Mouse (Mus musculus) layer of hippocampus, postnatal 36 days (tissue): ENCODE data around the gene Arhgap9. TPM values are rescaled to one million over a fixed set of nuclear protein-coding genes. Genes with fewer than 3 reads are reported as not detected.

Experiments used
- DNase-seq, 2 experiments: peaks; one replicate each; pipeline ENCODE4 v3.0.0; 2022
- total RNA-seq, 2 experiments: library from RNA; stranded (reverse); gene quantifications; 2 replicates each; pipeline ENCODE4 v1.2.3; 2021

The Arhgap9 gene
- total RNA-seq, 2 experiments from 2014 or later: 0.86 to 1.0 TPM

DNA sequence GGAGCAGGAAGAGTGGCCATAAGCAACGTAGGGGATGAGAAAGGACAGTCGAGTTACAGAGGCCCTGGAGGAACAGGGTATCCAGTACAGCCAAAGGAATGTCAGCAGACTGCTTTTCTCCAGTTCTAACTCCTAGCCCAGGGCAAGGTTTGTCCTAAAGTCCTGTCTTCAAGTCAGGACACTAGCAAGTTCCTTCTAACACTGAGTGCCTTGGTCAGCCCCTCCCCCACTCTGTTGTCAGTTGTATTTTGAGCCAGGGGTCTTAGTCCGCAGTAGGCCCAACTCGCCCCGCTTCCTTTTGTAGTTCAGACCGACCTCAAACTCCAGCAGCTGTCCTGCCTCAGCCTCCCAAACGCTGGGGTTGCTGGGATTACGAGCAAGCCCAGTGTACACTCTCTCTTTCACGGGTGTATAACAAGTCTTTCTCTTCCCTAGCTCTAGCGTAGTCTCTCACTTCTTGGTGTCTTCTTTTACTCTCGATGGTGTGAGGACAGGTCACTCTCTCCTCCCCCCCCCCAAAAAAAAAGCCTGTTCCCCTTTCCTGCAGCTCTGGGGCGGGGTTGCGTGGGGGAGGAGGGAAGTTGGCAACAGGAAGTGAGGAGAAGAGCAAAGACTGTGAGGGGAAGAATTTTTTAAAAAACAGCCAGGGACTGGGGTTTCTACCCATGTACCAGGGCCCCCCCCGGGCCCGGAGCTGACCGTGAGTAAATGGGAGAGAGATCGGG lies 1.5 kb downstream of the Arhgap9 start:
- no peak for DNase-seq

GRCm38 (mm10) chr10:127324495-127324894 lies 2.7 kb downstream of the Arhgap9 start:
- DNase-seq: no peak

DNA sequence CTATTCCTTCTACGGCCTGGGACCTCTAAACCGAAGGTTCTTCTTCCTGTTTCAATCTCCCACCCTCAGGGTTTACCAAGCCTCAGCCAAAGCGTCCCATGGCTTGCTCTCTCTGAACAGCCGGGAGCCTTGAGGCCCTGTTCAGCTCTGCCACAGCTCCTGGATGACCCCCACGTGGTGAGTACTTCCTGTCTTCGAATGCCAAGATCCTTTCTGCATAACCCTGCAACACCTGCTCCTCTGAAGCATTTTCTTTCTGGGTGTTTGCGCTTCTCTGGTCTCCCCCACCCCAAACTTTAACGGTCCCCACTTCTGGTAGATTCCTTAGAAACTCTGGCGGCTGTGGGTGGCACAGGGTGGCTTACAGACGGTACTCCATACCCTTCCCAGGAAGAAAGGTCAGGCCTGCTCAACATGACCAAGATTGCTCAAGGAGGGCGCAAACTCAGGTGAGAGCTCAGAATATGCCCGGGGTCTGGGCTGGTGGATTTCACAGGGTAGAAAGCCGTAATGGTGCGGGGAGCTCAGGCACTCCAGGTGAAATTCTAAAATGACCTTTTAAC lies 3.8 kb downstream of the Arhgap9 start:
- DNase-seq: no peak

- DNase-seq: no peak
Observed at GRCm38 (mm10) chr10:127326017-127326801, 4.4 kb downstream of the Arhgap9 start.

- no peak for DNase-seq
Observed at GRCm38 (mm10) chr10:127326828-127327227, 5.1 kb downstream of the Arhgap9 start.

- DNase-seq: no peak
Observed at GRCm38 (mm10) chr10:127327461-127328145, 5.8 kb downstream of the Arhgap9 start.

GRCm38 (mm10) chr10:127330212-127330611 lies 8.4 kb downstream of the Arhgap9 start:
- no peak for DNase-seq

DNA sequence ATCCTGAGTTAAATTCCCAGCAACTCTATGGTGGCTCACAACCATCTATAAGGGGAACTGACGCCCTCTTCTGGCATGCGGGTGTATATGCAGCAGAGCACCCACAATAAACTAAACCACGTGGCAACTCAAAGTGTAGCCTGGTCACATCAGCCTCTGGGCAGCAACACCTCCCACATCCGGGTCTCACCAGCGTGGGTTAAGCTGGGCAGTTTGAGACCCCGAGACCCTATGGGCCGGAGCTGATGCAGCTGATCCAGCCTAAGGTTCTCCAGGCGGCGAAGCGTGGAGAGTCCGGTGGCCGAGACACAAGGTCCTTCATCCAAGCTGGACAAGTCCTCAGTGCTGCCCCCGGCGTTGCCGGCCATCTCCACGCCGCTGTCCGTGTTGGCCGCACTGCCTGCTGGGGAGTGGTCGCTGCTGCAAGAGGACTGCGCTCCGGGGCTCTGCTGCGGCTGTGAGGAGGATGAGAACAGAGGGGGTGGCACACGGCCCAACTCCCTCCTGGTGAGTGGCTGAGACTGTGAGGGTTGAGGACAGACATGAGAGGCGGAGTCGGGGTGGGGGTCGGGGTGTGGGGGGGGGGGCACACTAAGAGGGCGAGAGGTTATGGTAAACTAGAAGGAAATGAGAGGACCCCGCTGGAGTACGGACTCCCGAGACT lies 10.6 kb downstream of the Arhgap9 start:
- no peak for DNase-seq

DNA sequence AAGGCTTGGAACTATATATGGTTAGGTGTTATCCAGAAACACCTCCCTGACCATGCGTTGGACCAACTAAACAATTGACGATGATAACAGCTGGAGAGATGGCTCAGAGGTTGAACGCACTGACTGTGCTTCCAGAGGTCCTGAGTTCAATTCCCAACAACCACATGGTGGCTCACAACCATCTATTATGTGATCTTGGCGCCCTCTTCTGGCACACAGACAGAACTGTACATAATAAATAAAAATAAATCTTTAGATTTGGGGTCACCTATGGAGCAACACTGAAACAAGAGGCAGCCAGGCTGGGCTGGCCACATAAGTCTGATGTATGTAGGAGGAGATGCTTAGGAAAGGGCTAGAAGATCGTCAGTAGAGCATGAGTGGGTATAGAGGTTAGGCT lies 11.4 kb downstream of the Arhgap9 start:
- DNase-seq: no peak

DNA sequence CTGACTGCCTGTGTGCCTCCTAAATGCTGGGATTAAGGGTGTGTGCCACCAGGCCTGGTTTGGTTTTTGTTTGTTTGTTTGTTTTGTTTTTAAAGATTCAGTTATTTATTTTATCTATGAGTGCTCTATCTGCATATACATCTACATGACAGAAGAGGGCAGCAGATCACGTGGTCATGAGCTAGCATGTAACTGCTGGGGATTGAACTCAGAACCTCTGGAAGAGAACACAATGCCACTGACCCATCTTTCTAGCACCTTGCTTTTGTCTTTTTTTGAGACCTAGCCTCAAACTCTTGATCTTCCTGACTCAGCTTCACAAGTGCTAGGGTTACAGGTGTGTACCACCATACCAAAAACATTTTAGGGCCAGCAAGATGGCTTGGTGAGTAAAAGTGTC lies 13.5 kb downstream of the Arhgap9 start:
- no peak for DNase-seq

GRCm38 (mm10) chr10:127336952-127337351 lies 15.2 kb downstream of the Arhgap9 start:
- DNase-seq: no peak

GRCm38 (mm10) chr10:127337536-127338099 lies 15.9 kb downstream of the Arhgap9 start:
- no peak for DNase-seq

DNA sequence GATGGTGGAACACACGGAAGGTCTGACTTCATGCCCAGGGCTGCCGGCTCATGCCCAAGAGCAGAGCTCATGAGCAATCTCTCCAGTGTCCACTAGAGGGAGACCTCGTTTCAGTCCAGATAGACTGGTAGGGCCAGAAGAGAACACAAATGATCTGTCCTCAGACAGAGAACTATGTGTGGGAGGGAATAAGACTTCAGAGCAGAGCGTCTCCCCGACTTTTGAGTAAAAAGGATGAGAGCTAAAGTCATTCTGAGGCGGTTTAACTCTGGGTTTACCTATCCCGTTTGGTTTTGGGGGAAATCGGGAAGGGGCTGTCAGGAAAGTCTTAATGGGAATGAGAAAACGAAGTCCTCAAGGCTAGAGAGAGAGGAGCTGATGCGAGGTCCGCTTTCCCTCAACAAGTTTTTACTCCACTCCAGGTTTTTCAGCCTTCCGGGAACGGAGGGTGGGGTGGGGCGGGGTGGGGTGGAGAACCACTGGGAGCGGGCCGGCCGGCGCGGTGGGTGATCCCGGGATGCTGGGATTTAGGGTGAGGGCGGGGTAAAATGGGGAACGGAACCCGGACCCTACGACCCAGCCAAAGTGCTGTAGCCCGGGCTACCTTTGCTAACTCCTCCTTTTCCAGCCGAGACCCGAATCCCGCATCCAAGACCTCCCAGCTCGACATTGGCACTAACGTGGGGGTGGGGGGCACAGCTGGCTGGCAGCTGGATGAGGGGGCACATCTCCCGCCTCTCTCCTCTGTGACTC lies 17.3 kb downstream of the Arhgap9 start:
- DNase-seq: peak; percentile 76 to 83

DNA sequence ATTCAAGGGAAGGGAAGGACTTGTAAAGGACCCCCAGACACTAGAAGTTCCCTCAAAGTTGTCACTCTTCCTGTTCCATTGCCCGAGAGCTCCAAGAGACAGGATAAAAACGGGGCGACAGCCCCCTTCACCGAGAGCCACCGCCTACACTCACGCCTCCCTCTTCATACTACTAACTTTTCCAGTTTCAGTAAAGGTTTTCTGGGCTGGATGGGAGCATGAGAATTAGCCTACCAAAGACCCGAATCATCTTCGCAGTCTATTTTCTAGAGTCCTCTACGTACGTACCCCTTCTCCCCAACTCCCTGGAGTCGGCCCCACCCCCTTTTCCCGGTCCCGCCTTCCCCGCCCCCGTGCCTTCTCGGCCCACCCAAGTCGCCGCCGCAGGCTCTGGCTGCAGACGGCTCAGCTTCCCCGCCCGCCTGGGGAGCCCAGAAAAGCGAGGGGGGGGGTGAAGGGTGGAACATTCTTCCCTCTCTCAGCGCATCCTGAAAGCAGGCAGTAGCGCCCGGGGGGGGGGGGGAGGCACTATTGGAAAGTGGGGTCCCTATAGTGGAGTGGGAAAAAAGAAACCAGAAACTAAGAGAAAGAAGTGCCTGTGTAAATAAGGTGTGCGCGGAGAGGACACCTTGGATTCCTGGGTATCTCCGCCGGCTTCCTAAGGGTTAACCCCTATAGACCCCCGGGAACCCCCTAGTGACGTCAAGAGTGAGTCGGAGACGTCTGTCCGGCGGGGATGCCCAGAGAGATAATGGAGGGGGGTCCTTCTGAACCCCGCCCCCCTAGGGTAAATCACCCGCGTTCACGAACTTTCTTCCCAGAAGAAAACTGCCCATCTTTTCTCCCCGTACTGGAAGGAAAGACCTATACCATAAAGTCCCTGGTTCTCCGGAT lies 18.2 kb downstream of the Arhgap9 start:
- DNase-seq: no peak

GRCm38 (mm10) chr10:127340577-127341359 lies 19.0 kb downstream of the Arhgap9 start:
- no peak for DNase-seq

DNA sequence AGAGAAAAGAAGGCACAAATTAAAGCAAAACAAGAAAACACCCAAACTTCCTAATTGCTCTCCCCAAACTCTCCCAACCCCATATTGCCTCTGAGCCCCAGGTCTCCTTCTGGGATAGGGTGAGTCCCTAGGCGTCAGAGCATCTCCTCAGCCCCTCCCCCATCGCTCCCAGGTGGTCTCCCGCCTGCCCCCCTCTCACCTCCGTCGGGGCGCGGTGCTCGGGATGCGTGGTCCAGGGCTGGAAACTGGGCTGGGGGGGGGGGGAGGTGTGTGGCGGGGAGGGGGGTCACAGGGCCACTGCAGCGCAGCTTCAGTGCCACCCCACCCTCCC lies 19.6 kb downstream of the Arhgap9 start:
- no peak for DNase-seq

GRCm38 (mm10) chr10:127341891-127342639 lies 20.3 kb downstream of the Arhgap9 start, which contains the start of gene Gli1:
Gene Gli1 (minus strand): TSS chr10:127341974.
- DNase-seq: peak; percentile 63 to 67

DNA sequence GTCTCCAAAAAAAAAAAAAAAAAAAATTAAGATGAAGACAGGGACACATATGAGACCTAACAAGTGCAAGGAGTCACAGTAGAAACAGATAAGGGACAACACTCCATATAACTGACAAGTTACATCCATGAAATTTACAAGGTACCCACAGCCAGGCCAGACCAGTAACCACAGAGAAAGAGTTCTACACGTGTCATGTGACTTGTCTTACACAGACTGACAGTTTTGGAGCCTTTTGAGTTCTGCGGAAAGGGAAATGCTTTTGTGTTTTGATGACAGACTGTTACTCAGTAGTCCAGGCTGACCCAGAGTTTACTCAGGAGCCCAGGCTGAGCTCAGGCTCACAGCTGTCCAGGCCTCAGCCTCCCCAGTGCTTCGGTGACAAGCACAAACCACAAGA lies 21.3 kb downstream of the Arhgap9 start:
- no peak for DNase-seq

GRCm38 (mm10) chr10:127346173-127346572 lies 24.4 kb downstream of the Arhgap9 start:
- DNase-seq: no peak
